Mouse (Mus musculus): ENCODE measurements around the gene Syt9. TPM values are rescaled to one million over a fixed set of nuclear protein-coding genes. Genes with fewer than 3 reads are reported as not detected.

The Syt9 gene
- total and polyA plus RNA-seq, 3 experiments = not detected

DNA sequence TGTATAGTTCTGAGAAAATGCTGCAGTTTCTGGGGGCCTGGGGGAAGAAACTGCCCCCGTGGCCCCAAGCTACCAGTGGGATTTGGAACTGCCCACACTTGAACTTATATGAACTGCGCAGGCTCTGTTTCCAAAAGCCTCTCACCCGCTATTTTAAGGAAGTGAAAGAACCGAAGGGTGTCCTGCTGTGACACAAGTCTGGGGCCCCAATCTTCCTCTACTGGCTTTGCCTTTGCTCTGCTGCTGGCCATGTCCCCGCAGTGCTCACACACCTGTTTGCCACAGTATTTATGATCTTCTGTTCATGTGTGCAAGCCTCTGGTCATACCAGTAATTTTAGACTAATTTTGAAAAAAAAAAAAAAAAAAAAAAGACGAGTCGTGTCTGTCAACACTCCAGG is 223.4 kb downstream of the Syt9 start:
- Histone ChIP-seq H3K4me1 (ENCODE audit: control insufficient read depth, insufficient read depth, low read length) (no peaks in the 10 kb centered on the region), H3K4me3 (no peak overlapping the region; the same call in 1 of the 2 replicates), H3K27ac (peak overlapping the region; percentile 88), H3K79me2 (replicated peaks; ENCODE audit: control insufficient read depth, insufficient read depth, low read length) (no peaks in the 10 kb centered on the region), H3K36me3 (ENCODE audit: control insufficient read depth, insufficient read depth, low read length) (peaks cover 2% of the 10 kb centered on the region; the same call in 1 of the 2 replicates), H3K27me3 (ENCODE audit: control insufficient read depth, insufficient read depth, low read length) (no peaks in the 10 kb centered on the region), H3K9ac (ENCODE audit: low read depth, low read length) (no peak overlapping the region)
- intact Hi-C loops (cut with DNase I) = loop anchor here (10.0 kb wide), 1 partner anchor 151 kb away; no protein-coding TSS in a partner anchor
- TF ChIP-seq EP300 (IDR thresholded peaks at IDR 0.05; ENCODE audit: insufficient read depth, low read depth, low read length) = no peak
- TF ChIP-seq POLR2A (IDR thresholded peaks at IDR 0.05; ENCODE audit: insufficient read depth, low read depth, low read length) = 0 out of 2 replicates have a peak, but pooled peaks have one; percentile 14
- peak in 1 of 2 experiments; percentile 53 for DNase-seq
- WGBS = 30% methylated on average over 7 of the region's 7 CpGs

DNA sequence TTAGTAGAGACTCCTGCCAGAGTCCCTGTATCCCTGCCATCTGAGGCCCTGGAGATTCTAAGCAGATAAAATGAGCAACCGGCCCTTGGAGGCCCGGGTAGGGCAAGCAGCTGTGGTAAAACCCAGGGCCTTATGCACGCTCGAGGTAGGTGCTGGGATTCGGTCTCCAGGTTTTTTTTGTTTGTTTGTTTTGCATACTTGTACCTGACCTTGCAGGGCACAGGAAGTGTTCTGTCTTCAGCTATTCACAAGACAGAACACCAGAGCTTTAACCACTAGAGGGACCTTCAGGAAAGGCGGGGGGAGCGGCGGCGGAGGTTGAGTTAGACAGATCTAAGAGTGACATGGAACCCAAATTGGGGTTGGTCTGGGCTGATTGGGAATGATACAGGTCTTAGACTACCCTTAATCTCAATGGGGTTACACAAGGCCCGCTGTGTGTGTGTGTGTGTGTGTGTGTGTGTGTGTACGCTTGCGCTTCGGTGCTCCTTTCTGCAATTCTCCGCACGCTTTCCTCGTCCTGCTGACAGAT is 223.9 kb downstream of the Syt9 start:
- Histone ChIP-seq H3K36me3 (ENCODE audit: control insufficient read depth, insufficient read depth, low read length) (peaks cover 2% of the 10 kb centered on the region; the same call in 1 of the 2 replicates), H3K9ac (ENCODE audit: low read depth, low read length) (peak overlapping the region; percentile 65), H3K4me3 (peak overlapping the region; percentile 45), H3K27me3 (ENCODE audit: control insufficient read depth, insufficient read depth, low read length) (no peaks in the 10 kb centered on the region), H3K4me1 (ENCODE audit: control insufficient read depth, insufficient read depth, low read length) (no peaks in the 10 kb centered on the region), H3K79me2 (replicated peaks; ENCODE audit: control insufficient read depth, insufficient read depth, low read length) (no peaks in the 10 kb centered on the region), H3K27ac (peak overlapping the region; percentile 88)
- WGBS = 2% methylated on average over 16 of the region's 16 CpGs
- TF ChIP-seq CTCF (IDR thresholded peaks at IDR 0.05) (peak; percentile 71), EP300 (IDR thresholded peaks at IDR 0.05; ENCODE audit: insufficient read depth, low read depth, low read length) (no peak), POLR2A (IDR thresholded peaks at IDR 0.05; ENCODE audit: insufficient read depth, low read depth, low read length) (no peak)
- DNase-seq = peak; percentile 57 to 58
- intact Hi-C loops (cut with DNase I) = loop anchor here (10.0 kb wide), 1 partner anchor 150 kb away; no protein-coding TSS in a partner anchor

DNA sequence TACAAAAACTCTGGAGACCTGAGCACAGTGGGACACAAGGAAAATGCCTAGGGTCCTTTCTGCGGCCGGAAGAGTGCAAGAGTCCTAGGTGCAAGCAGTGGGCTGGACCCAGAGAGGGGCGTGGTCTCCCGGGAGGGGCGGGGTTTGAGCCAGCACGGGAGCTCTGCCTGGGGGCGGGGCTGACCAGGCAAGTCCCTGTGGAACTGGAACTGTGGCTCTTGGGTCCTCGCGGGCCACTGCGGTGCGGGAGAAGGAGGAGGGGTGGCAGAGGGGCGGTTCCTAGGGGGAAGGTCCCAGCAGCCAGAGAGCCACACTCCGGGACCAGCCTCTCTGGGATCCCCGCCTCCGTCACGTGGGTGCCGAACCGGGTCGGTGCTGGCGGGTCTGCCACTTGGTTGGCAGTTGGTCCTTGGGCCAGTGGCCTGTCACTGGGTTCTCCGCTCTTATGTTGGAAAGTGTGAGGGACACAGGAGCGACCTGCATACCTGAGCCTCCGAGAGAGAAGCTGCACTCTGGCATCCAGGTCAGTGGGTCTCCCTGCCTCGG is 224.4 kb downstream of the Syt9 start, which contains the start of gene Ppfibp2:
Ppfibp2 (plus strand) TSS at position 351 of the 546 bp plus-strand sequence.
- H3K27me3 ChIP-seq (ENCODE audit: control insufficient read depth, insufficient read depth, low read length) = no peaks in the 10 kb centered on the region
- DNase-seq = peak; percentile 92 to 94
- H3K4me1 ChIP-seq (ENCODE audit: control insufficient read depth, insufficient read depth, low read length) = no peaks in the 10 kb centered on the region
- peak within 1 kb of the TSS; percentile 88 for H3K27ac ChIP-seq
- intact Hi-C loops (cut with DNase I) = loop anchor here (5.0 to 10.0 kb wide), 3 partner anchors 72 to 150 kb away; no protein-coding TSS in a partner anchor
- 2% methylated on average over 23 of the region's 24 CpGs for WGBS
- H3K4me3 ChIP-seq = peak within 1 kb of the TSS; percentile 45
- no peaks in the 10 kb centered on the region for H3K79me2 ChIP-seq (replicated peaks; ENCODE audit: control insufficient read depth, insufficient read depth, low read length)
- H3K36me3 ChIP-seq (ENCODE audit: control insufficient read depth, insufficient read depth, low read length) = peaks cover 2% of the 10 kb centered on the region; the same call in 1 of the 2 replicates
- TF ChIP-seq POLR2A (IDR thresholded peaks at IDR 0.05; ENCODE audit: insufficient read depth, low read depth, low read length) (peak; percentile 54; the same call in 1 of the 2 replicates), CTCF (IDR thresholded peaks at IDR 0.05) (no peak), EP300 (IDR thresholded peaks at IDR 0.05; ENCODE audit: insufficient read depth, low read depth, low read length) (0 out of 2 replicates have a peak, but pooled peaks have one; percentile 8)
- H3K9ac ChIP-seq (ENCODE audit: low read depth, low read length) = peak within 1 kb of the TSS; percentile 65

DNA sequence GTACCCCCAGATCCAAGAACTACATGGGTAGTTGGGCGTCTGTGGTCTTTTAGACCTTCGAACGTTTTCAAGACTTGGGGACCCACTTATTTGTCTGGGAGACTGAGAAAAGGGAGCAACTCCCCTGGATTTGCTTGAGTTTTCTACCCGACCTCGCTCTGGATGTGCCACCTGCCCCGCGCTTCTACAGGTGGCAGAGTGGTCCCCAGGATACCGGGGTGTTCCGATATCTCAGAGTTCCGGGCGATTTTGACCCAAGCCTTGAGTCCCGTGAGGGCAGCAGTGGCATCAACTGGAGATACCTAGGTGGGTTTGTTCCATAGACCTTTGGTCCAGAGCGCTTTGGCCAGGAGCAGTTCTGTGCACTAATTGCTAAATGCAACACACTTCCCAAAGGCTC is 224.9 kb downstream of the Syt9 start:
- Histone ChIP-seq H3K9ac (ENCODE audit: low read depth, low read length) (peak overlapping the region; percentile 25; the same call in 1 of the 2 replicates), H3K4me3 (peak overlapping the region; percentile 45), H3K27me3 (ENCODE audit: control insufficient read depth, insufficient read depth, low read length) (no peaks in the 10 kb centered on the region), H3K36me3 (ENCODE audit: control insufficient read depth, insufficient read depth, low read length) (peaks cover 2% of the 10 kb centered on the region; the same call in 1 of the 2 replicates), H3K4me1 (ENCODE audit: control insufficient read depth, insufficient read depth, low read length) (no peaks in the 10 kb centered on the region), H3K79me2 (replicated peaks; ENCODE audit: control insufficient read depth, insufficient read depth, low read length) (no peaks in the 10 kb centered on the region), H3K27ac (peak overlapping the region; percentile 88)
- WGBS = 24% methylated on average over 13 of the region's 13 CpGs
- DNase-seq = peak in 1 of 2 experiments; percentile 30
- intact Hi-C loops (cut with DNase I) = loop anchor here (5.0 to 10.0 kb wide), 3 partner anchors 72 to 149 kb away; no protein-coding TSS in a partner anchor
- no peak for TF ChIP-seq CTCF (IDR thresholded peaks at IDR 0.05)
- TF ChIP-seq POLR2A (IDR thresholded peaks at IDR 0.05; ENCODE audit: insufficient read depth, low read depth, low read length) = no peak
- no peak for TF ChIP-seq EP300 (IDR thresholded peaks at IDR 0.05; ENCODE audit: insufficient read depth, low read depth, low read length)

DNA sequence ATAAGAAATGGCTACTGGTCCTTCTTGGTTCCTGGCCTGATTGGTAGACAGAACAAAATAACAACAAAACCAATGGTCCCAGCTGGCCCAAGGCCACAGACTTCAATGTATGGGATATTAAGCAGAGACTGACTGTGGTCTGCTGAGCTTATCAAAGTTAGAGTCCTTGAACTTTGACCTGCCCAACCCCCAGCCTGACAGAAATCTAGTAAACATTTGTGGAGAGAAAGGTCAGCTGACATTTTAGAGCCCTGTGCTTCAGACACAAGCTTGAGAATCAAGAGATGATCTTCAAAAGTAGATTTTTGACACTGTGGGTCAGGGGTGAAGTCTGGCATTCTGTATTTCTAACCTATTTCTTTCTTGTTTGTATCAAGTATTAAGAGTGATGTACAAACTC is 226.2 kb downstream of the Syt9 start:
- intact Hi-C loops (cut with DNase I) = loop anchor here (5.0 to 10.0 kb wide), 3 partner anchors 71 to 148 kb away; no protein-coding TSS in a partner anchor
- no peak for TF ChIP-seq EP300 (IDR thresholded peaks at IDR 0.05; ENCODE audit: insufficient read depth, low read depth, low read length)
- no peak for TF ChIP-seq POLR2A (IDR thresholded peaks at IDR 0.05; ENCODE audit: insufficient read depth, low read depth, low read length)
- no peak for TF ChIP-seq CTCF (IDR thresholded peaks at IDR 0.05)
- Histone ChIP-seq H3K27ac (no peak overlapping the region), H3K9ac (ENCODE audit: low read depth, low read length) (no peak overlapping the region), H3K27me3 (ENCODE audit: control insufficient read depth, insufficient read depth, low read length) (no peaks in the 10 kb centered on the region), H3K79me2 (replicated peaks; ENCODE audit: control insufficient read depth, insufficient read depth, low read length) (no peaks in the 10 kb centered on the region), H3K36me3 (ENCODE audit: control insufficient read depth, insufficient read depth, low read length) (peaks cover 2% of the 10 kb centered on the region; the same call in 1 of the 2 replicates), H3K4me1 (ENCODE audit: control insufficient read depth, insufficient read depth, low read length) (no peaks in the 10 kb centered on the region; the same call in 1 of the 2 replicates), H3K4me3 (no peak overlapping the region)
- no peak for DNase-seq

Measured in heart, adult 2 months (tissue).